ENCODE assay signal across 8 mouse cellular contexts in the genomic region with DNA sequence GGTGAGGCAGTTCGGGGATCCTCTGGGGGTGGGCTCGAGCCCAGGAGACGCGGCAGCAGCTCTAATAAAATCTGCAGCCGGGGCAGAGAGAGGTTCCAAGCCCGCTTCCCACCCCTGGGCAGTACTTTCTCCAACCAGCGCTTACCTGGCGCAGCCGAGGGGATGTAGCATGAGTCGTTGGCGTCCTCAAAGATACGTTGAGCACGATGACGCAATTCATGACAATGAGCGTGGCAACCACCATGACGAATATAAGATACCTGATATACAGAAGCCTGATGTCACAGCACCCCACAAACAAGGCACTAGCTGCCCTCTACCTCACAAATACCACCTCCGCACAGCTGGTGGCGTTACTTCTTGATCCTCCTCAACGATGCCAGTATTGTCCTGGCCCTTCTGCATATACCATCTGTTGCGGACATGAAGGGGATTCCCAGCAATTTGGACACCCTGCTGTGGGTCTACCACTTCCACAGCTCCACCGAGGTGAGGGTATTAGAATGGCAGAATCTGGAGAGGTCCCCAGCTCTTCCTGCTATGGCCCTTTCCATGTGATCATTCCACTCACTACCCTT. TPM values are rescaled to one million over a fixed set of nuclear protein-coding genes. Genes with fewer than 3 reads are reported as not detected.
DNase-seq lines count a peak whose midpoint lies in the region; ATAC-seq and TF ChIP-seq lines count a peak whose summit lies in the region.

Gene 4930544D05Rik (plus strand): TSS at position 333 of the 578 bp plus-strand sequence.

- H3K9me3 ChIP-seq in kidney, postnatal 0 days (replicated peaks; ENCODE audit: low read length), result no peaks in the 10 kb centered on the region
- H3K9me3 ChIP-seq in hindbrain, embryonic 13.5 days, result no peaks in the 10 kb centered on the region
- H3K9me3 ChIP-seq in midbrain, embryonic 12.5 days, result no peaks in the 10 kb centered on the region

- no peak for ATAC-seq in kidney, postnatal 0 days (replicated peaks; ENCODE audit: low FRiP score, low read depth)
- ATAC-seq in hindbrain, embryonic 13.5 days (ENCODE audit: low FRiP score), result no peak; the same call in 1 of the 2 replicates
- ATAC-seq in midbrain, embryonic 12.5 days (ENCODE audit: low FRiP score, low read depth), result no peak

- no peak for DNase-seq in kidney, postnatal 0 days (ENCODE audit: low spot score)
- DNase-seq in kidney, postnatal 36 days, result no peak
- no peak for DNase-seq in spleen, postnatal 36 days (ENCODE audit: low spot score in 2 of 2)
- no peak for DNase-seq in urinary bladder, postnatal 10 days (ENCODE audit: low spot score)
- no peak for DNase-seq in kidney, adult 9 months

- H3K4me2 ChIP-seq in kidney, postnatal 0 days (ENCODE audit: low read length), result peak within 1 kb of the TSS; percentile 68
- peak within 1 kb of the TSS; percentile 54 for H3K4me2 ChIP-seq in hindbrain, embryonic 13.5 days
- H3K4me2 ChIP-seq in midbrain, embryonic 12.5 days (replicated peaks), result peak within 1 kb of the TSS; percentile 53

- TF ChIP-seq CTCF in kidney, postnatal 0 days (IDR thresholded peaks at IDR 0.05; ENCODE audit: low read depth), result no peak
- no peak for TF ChIP-seq CTCF in bone marrow, adult 2 months (IDR thresholded peaks at IDR 0.05; ENCODE audit: control insufficient read depth, insufficient read depth, low read length)

- H3K4me1 ChIP-seq in kidney, postnatal 0 days (replicated peaks; ENCODE audit: insufficient read depth, low read length), result peaks cover 12% of the 10 kb centered on the region; the same call in 1 of the 2 replicates
- no peaks in the 10 kb centered on the region; the same call in 1 of the 2 replicates for H3K4me1 ChIP-seq in bone marrow, adult 2 months (ENCODE audit: control insufficient read depth, insufficient read depth, low read length)
- peaks cover 12% of the 10 kb centered on the region for H3K4me1 ChIP-seq in hindbrain, embryonic 13.5 days (replicated peaks)
- H3K4me1 ChIP-seq in midbrain, embryonic 12.5 days, result peaks cover 13% of the 10 kb centered on the region

- peak within 1 kb of the TSS; percentile 35 for H3K4me3 ChIP-seq in kidney, postnatal 0 days (replicated peaks; ENCODE audit: low read depth, low read length)
- peak within 1 kb of the TSS; percentile 71 for H3K4me3 ChIP-seq in bone marrow, adult 2 months (replicated peaks; ENCODE audit: control insufficient read depth, low read depth, low read length)
- peak within 1 kb of the TSS; percentile 24 for H3K4me3 ChIP-seq in hindbrain, embryonic 13.5 days
- peak within 1 kb of the TSS; percentile 29 for H3K4me3 ChIP-seq in midbrain, embryonic 12.5 days

- WGBS in kidney, postnatal 0 days, result 19% methylated on average over 21 of the region's 21 CpGs
- 13% methylated on average over 21 of the region's 21 CpGs for WGBS in bone marrow, adult 2 months
- 9% methylated on average over 21 of the region's 21 CpGs for WGBS in hindbrain, embryonic 13.5 days
- 10% methylated on average over 21 of the region's 21 CpGs for WGBS in midbrain, embryonic 12.5 days

- TF ChIP-seq POLR2A in bone marrow, adult 2 months (IDR thresholded peaks at IDR 0.05; ENCODE audit: borderline replicate concordance, control insufficient read depth, low read depth, low read length), result no peak

- H3K27me3 ChIP-seq in kidney, postnatal 0 days (ENCODE audit: insufficient read depth, low read length), result no peaks in the 10 kb centered on the region
- H3K27me3 ChIP-seq in hindbrain, embryonic 13.5 days, result peaks cover 22% of the 10 kb centered on the region
- peaks cover 16% of the 10 kb centered on the region for H3K27me3 ChIP-seq in midbrain, embryonic 12.5 days

- peak within 1 kb of the TSS; percentile 55 for H3K9ac ChIP-seq in kidney, postnatal 0 days (ENCODE audit: low read depth, low read length)
- H3K9ac ChIP-seq in hindbrain, embryonic 13.5 days, result peak within 1 kb of the TSS; percentile 62
- H3K9ac ChIP-seq in midbrain, embryonic 12.5 days (replicated peaks), result peak within 1 kb of the TSS; percentile 43; the same call in 1 of the 2 replicates

- peaks cover 21% of the 10 kb centered on the region; the same call in 1 of the 2 replicates for H3K36me3 ChIP-seq in kidney, postnatal 0 days (ENCODE audit: insufficient read depth, low read length)
- H3K36me3 ChIP-seq in hindbrain, embryonic 13.5 days, result peaks cover 29% of the 10 kb centered on the region
- peaks cover 29% of the 10 kb centered on the region for H3K36me3 ChIP-seq in midbrain, embryonic 12.5 days

- H3K27ac ChIP-seq in kidney, postnatal 0 days, result peak within 1 kb of the TSS; percentile 54; the same call in 1 of the 2 replicates
- 0 out of 2 replicates have a peak within 1 kb of the TSS, but pooled peaks have one; percentile 14 for H3K27ac ChIP-seq in bone marrow, adult 2 months (ENCODE audit: control insufficient read depth, insufficient read depth, low read depth, low read length, poor library complexity)
- no peak within 1 kb of the TSS for H3K27ac ChIP-seq in hindbrain, embryonic 13.5 days
- H3K27ac ChIP-seq in midbrain, embryonic 12.5 days (replicated peaks), result no peak within 1 kb of the TSS

RNA-seq across cellular contexts. Expression of gene 4930544D05Rik, which starts in this region (rescaled TPM):
- not detected in 2 replicates for polyA plus RNA-seq in kidney, postnatal 0 days (2015; fragmentation: Nextera tagmentation; extraction: Ambion mirVana)
- polyA plus RNA-seq in bone marrow, adult 2 months (2011; ENCODE audit: insufficient read depth, insufficient read length, low replicate concordance, missing spikeins), result not detected in 2 replicates
- polyA plus RNA-seq in hindbrain, embryonic 13.5 days (2015; fragmentation: Nextera tagmentation; extraction: Ambion mirVana), result not detected in 2 replicates
- polyA plus RNA-seq in midbrain, embryonic 12.5 days (2016; fragmentation: Nextera tagmentation; extraction: Ambion mirVana), result not detected in 2 replicates

Comparison
In these comparisons a context has a peak if more than half of its experiments do, and no peak if none do; other contexts are left out.
1. H3K27ac ChIP-seq: peak in kidney, postnatal 0 days (single experiment) and bone marrow, adult 2 months (single experiment); none in hindbrain, embryonic 13.5 days (single experiment) and midbrain, embryonic 12.5 days (single experiment).
2. Peak in every context shown above with its lines, with median percentiles within 50 percentile points of each other: H3K4me2 ChIP-seq, H3K4me3 ChIP-seq and H3K9ac ChIP-seq.